Mouse (Mus musculus) midbrain, embryonic 12.5 days (tissue): ENCODE data around the gene Abhd16a. TPM values are rescaled to one million over a fixed set of nuclear protein-coding genes. Genes with fewer than 3 reads are reported as not detected.

Experiments used
- ATAC-seq: fragments of 200-750 bp; cut with Nextera tagmentation; 2 replicates; pipeline ENCODE4 v1.8.0; 2017; ENCODE audit warnings: low read depth, moderate TSS enrichment, moderate library complexity; ENCODE audit not compliant: low FRiP score
- H3K27ac ChIP-seq: fragments of 300-500 bp; sonication (generic); replicated peaks from 2 replicates; pipeline ENCODE4 v1.5.1; 2016; ENCODE audit warnings: mild to moderate bottlenecking
- H3K27me3 ChIP-seq: fragments of 300-500 bp; sonication (generic); 2 replicates; pipeline ENCODE4 v1.6.1; 2016; ENCODE audit warnings: mild to moderate bottlenecking
- H3K36me3 ChIP-seq: fragments of 300-500 bp; sonication (generic); 2 replicates; pipeline ENCODE4 v1.6.1; 2016
- H3K4me1 ChIP-seq: fragments of 300-500 bp; sonication (generic); 2 replicates; pipeline ENCODE4 v1.6.1; 2016
- H3K4me2 ChIP-seq: fragments of 300-500 bp; sonication (generic); replicated peaks from 2 replicates; pipeline ENCODE4 v1.6.1; 2016; ENCODE audit warnings: mild to moderate bottlenecking, moderate library complexity
- H3K4me3 ChIP-seq: fragments of 300-500 bp; sonication (generic); 2 replicates; pipeline ENCODE4 v1.5.1; 2016; ENCODE audit warnings: mild to moderate bottlenecking
- H3K9ac ChIP-seq: fragments of 300-500 bp; sonication (generic); replicated peaks from 2 replicates; pipeline ENCODE4 v1.6.1; 2016; ENCODE audit warnings: mild to moderate bottlenecking, moderate library complexity
- H3K9me3 ChIP-seq: fragments of 300-500 bp; sonication (generic); 2 replicates; pipeline ENCODE4 v1.6.1; 2016; ENCODE audit warnings: mild to moderate bottlenecking
- WGBS: fragments of 180-500 bp; shearing (Covaris S2); methylation state at CpG from one replicate; pipeline ENCODE4 v1.1.7; 2016; 5-methylcytosine and 5-hydroxymethylcytosine counted together
- polyA plus RNA-seq: library from polyadenylated mRNA; unstranded; fragments of >200 nt; fragmentation: Nextera tagmentation; extraction: Ambion mirVana; gene quantifications from 2 replicates; pipeline ENCODE4 v1.2.1, GENCODE M21; 2016

The Abhd16a gene
- polyA plus RNA-seq, 1 experiment from 2014 or later: 72.3 TPM

DNA sequence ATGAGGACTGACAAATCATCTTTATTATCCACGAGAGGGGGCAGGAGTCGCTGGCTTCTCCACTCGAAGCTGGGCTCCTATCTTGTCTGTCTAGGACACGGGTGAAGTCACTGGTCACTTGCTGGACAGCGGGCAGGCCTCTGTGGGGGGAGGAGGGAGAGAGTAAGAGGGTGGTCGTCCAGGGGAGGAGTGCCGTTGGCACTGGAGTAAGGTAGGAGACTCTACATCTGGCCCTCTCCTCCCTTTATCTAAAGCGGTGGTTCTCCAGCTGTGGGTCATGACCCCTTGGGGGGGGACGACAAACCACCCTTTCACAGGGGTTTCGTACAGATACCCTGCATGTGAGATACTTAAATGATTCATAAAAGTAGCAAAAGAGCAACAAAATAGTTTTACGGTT, 39.9 kb downstream of the Abhd16a start:
- 77% methylated on average over 11 of the region's 11 CpGs for WGBS
- no peak for ATAC-seq
- Histone ChIP-seq H3K4me2 (no peak overlapping the region), H3K36me3 (peaks cover 18% of the 10 kb centered on the region), H3K4me3 (no peak overlapping the region), H3K9me3 (no peaks in the 10 kb centered on the region), H3K9ac (no peak overlapping the region), H3K27me3 (no peaks in the 10 kb centered on the region), H3K27ac (no peak overlapping the region), H3K4me1 (peaks cover 27% of the 10 kb centered on the region)

DNA sequence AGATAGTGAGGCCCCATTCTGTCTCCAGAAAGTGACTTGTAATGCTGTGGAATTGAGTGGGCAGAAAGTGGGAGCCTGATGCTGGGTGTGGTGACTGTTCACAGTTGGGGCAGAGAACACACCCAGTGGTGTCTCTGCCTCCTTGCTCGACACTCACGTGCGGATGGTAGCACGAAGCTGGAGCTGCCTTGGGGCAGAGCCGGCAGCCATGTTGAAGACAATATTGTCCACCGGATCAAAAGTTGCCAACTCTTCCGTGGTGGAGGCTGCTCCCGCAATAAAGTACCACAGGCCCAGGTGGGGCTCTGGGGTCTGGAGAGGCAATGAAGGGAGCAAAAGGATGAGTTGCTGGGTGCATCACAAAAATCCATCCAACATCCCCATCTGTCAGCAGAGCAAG, 42.0 kb downstream of the Abhd16a start:
- Histone ChIP-seq H3K9me3 (no peaks in the 10 kb centered on the region), H3K27me3 (no peaks in the 10 kb centered on the region), H3K4me3 (no peak overlapping the region), H3K9ac (no peak overlapping the region), H3K27ac (no peak overlapping the region), H3K36me3 (0 out of 2 replicates have a peak, but pooled peaks cover 7% of the 10 kb centered on the region), H3K4me1 (peaks cover 18% of the 10 kb centered on the region), H3K4me2 (no peak overlapping the region)
- 89% methylated on average over 8 of the region's 8 CpGs for WGBS
- no peak for ATAC-seq

DNA sequence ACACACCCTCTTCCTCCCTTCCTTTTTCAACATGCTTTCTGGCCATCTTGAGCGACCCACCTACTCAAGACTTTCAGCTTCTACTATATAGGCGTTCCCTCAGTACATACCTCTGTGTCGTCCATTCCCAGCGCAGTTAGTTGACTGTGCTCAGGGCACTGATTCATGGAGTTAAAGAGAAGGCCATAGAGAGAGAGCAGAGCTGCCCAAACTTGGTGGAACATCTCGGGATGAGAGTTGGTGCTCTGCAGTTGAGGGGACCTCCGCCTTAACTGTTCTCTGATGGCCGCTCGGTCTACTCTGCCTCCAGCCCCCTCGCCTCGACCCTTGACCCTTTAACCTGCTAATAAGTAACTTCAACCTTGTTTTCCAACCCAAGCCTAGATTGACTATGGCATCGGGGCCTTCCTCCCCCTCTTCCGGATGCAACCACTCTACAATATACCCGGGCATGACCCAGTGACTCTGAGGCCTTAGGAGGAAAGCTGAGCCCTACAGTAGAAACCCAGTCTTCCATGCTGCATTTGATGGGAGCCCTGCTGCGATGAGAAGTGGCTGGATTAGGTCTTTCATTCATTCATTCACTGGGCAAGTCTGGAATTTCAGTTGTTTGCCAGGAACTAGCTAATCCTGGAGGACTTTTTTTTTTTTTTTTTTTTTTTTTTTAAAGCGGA, 42.6 kb downstream of the Abhd16a start, which contains the start of gene Apom:
Apom (minus strand) TSS at position 551 of the 674 bp plus-strand sequence.
- Histone ChIP-seq H3K9me3 (no peaks in the 10 kb centered on the region), H3K9ac (no peak within 1 kb of the TSS), H3K36me3 (0 out of 2 replicates have a peak, but pooled peaks cover 7% of the 10 kb centered on the region), H3K4me2 (no peak within 1 kb of the TSS), H3K27ac (no peak within 1 kb of the TSS), H3K27me3 (no peaks in the 10 kb centered on the region), H3K4me1 (peaks cover 17% of the 10 kb centered on the region), H3K4me3 (no peak within 1 kb of the TSS)
- 80% methylated on average over 15 of the region's 15 CpGs for WGBS
- no peak for ATAC-seq

DNA sequence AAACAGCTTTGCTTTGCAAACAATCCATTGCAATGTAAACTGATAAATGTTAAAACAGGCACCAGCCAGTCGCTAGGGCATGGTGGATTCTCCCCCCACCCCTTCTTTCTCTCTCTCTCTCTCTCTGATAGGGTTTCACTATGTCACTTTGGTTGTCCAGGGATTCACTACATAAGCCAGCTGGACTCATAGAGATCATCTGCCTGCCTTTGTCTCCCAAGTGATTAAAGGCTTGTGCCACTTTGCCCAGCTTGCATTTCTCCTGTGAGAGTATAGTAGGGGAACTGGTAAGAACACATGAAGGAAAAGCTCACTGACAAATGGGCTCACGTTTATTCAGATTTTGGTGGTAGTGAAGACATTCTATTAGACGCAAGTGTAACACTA, 43.1 kb downstream of the Abhd16a start:
- Histone ChIP-seq H3K9ac (no peak overlapping the region), H3K36me3 (0 out of 2 replicates have a peak, but pooled peaks cover 7% of the 10 kb centered on the region), H3K4me1 (peaks cover 17% of the 10 kb centered on the region), H3K4me2 (no peak overlapping the region), H3K27me3 (no peaks in the 10 kb centered on the region), H3K27ac (no peak overlapping the region), H3K9me3 (no peaks in the 10 kb centered on the region), H3K4me3 (no peak overlapping the region)
- no peak for ATAC-seq
- 78% methylated on average over 3 of the region's 3 CpGs for WGBS

DNA sequence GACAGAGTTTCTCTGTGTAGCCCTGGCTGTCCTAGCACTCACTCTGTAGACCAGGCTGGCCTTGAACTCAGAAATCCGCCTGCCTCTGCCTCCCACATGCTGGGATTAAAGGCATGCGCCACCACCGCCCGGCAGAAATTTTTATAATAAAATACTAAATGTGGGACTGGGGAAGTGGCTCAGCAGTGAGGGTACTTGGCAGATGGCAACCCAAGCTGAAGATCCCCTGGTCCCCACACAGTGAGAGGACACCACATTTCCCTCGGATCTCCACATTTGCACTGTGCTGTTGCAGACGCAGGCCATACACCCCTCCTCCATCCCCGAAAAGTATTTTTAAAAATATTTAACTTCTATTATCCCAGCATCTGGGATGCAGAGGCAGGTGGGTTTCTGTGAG, 44.5 kb downstream of the Abhd16a start:
- H3K36me3 ChIP-seq: peaks cover 12% of the 10 kb centered on the region
- 96% methylated on average over 7 of the region's 7 CpGs for WGBS
- no peak overlapping the region for H3K27ac ChIP-seq
- H3K4me1 ChIP-seq: peaks cover 22% of the 10 kb centered on the region
- H3K9me3 ChIP-seq: no peaks in the 10 kb centered on the region
- H3K9ac ChIP-seq: no peak overlapping the region
- no peak overlapping the region for H3K4me3 ChIP-seq
- no peak for ATAC-seq
- H3K4me2 ChIP-seq: no peak overlapping the region
- H3K27me3 ChIP-seq: no peaks in the 10 kb centered on the region

DNA sequence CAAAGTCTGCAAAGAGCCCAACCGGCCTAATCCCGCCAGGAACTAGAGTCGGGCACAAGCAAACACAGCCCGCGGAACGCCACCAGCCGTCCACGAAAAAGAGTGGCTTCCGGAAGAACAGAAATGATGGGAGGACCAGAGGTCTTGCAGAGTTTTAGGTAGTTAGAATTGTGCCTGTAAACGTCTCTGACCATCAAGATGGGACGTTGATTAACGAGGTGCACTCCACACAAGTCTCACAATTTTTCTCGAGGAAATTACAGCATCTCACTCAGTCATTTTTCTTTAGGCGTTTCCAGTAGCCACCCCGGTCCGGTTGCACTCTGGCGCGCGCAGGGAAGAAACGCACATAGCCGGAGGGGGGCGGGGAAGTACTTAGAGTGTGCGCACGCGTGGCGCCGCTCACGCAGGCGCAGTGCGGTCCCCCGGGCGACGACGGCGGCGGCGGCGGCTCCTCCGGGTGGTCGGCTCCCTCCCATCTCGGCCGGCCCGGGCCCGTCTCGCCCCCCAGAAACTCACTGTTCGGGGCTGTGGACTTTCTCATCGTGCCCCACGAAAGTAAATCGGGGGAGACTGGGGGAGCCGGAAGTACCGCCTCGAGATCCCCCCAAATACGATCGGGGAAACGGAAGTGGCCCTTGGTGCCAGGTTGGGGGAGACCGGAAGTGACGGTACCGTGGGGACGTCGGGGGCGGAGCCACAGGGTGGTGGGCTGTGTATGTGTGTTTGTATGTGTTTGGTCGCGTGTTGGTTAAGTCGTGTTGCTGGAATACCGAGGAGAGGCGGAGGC, 45.9 kb downstream of the Abhd16a start, which contains the start of gene Bag6:
Bag6 (plus strand) TSS at position 378 of the 790 bp plus-strand sequence.
- peaks cover 24% of the 10 kb centered on the region for H3K36me3 ChIP-seq
- H3K9ac ChIP-seq: peak within 1 kb of the TSS; percentile 92
- ATAC-seq: peak; percentile 94
- H3K27me3 ChIP-seq: no peaks in the 10 kb centered on the region
- no peaks in the 10 kb centered on the region for H3K9me3 ChIP-seq
- H3K4me2 ChIP-seq: peak within 1 kb of the TSS; percentile 89
- H3K27ac ChIP-seq: peak within 1 kb of the TSS; percentile 95
- WGBS: under 1% methylated on average over 66 of the region's 66 CpGs
- peaks cover 24% of the 10 kb centered on the region for H3K4me1 ChIP-seq
- H3K4me3 ChIP-seq: peak within 1 kb of the TSS; percentile 82

DNA sequence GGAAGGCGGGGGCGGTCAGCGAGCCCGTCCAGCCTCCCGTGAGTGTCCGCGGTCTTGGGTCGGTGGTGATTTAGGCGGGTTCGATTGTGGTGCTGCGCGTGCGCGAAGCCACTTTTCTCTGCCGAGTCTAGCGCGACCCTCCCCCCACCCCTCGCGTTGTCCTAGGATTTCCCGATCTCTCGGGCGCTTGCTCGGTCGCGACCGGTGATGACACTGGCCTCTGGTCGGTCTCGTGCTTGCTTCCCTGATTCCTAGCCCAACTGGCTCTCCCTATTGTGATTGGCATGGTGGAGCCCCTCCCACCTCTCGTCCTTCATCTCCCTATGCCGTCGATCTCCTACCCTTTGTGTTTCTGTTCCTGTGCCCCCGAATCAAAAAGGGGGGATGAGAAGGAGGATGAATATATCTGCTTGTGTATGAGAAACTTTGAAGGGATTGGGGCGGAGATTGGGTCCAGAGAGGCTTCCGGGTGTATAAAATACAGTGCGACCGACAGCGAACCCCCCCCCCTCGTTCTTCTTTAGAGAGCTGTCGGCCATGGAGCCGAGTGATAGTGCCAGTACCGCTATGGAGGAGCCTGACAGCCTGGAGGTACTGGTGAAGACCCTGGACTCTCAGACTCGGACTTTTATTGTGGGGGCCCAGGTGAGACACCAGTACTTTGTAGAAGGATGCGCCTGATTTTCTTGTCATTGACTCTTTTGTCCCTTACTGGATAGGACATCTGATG, 46.7 kb downstream of the Abhd16a start:
- peaks cover 24% of the 10 kb centered on the region for H3K4me1 ChIP-seq
- H3K9ac ChIP-seq: peak overlapping the region; percentile 92
- peaks cover 27% of the 10 kb centered on the region for H3K36me3 ChIP-seq
- H3K9me3 ChIP-seq: no peaks in the 10 kb centered on the region
- no peaks in the 10 kb centered on the region for H3K27me3 ChIP-seq
- WGBS: under 1% methylated on average over 43 of the region's 43 CpGs
- peak overlapping the region; percentile 89 for H3K4me2 ChIP-seq
- H3K27ac ChIP-seq: peak overlapping the region; percentile 95
- peak overlapping the region; percentile 82 for H3K4me3 ChIP-seq
- ATAC-seq: peak; percentile 68

DNA sequence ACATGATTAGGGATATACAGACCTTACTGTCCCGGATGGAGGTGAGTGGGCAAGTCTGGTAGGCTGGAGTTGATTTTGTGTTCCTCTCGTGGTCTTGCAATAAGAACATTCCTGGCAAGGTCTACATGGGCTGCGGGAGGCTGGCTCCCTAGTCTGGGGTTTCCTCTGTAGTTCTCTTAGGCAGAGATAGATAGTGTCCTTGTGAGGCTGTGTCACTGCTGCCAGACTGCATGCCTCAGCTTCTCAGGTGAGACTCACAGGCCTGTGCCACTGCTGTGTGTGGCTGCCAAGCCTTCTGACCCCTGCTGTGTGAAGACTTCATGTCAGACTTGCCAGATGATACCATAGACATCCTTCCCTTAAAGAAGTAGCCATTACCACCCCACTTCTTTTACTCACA, 50.2 kb downstream of the Abhd16a start:
- no peak overlapping the region for H3K27ac ChIP-seq
- 92% methylated on average over 3 of the region's 3 CpGs for WGBS
- ATAC-seq: no peak
- no peaks in the 10 kb centered on the region for H3K27me3 ChIP-seq
- no peak overlapping the region for H3K9ac ChIP-seq
- no peak overlapping the region for H3K4me3 ChIP-seq
- H3K4me1 ChIP-seq: peaks cover 24% of the 10 kb centered on the region
- no peak overlapping the region for H3K4me2 ChIP-seq
- peaks cover 62% of the 10 kb centered on the region for H3K36me3 ChIP-seq
- no peaks in the 10 kb centered on the region for H3K9me3 ChIP-seq

DNA sequence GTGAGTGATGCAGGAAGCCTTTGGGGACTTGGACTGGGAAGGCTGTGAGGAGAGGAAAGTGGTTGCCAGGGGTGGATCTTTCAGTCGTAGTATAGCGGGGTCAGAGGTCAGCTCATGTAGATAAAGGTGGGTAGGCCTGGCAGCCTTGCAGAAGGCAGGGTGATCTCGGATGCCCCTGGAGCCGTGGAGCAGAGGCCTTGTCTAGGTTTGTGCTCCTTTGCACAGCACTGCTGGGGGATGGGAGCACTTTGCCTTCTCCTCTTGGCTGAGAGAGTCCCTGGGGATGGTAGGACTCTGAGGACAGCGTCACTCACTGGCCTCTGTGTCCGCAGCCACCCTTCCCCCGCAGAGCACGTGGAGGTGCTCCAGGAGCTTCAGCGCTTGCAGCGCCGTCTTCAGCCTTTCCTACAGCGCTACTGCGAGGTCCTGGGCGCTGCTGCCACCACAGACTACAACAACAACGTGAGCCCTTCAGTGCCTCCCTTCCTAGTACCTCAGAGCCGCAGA, 51.5 kb downstream of the Abhd16a start:
- 82% methylated on average over 16 of the region's 16 CpGs for WGBS

DNA sequence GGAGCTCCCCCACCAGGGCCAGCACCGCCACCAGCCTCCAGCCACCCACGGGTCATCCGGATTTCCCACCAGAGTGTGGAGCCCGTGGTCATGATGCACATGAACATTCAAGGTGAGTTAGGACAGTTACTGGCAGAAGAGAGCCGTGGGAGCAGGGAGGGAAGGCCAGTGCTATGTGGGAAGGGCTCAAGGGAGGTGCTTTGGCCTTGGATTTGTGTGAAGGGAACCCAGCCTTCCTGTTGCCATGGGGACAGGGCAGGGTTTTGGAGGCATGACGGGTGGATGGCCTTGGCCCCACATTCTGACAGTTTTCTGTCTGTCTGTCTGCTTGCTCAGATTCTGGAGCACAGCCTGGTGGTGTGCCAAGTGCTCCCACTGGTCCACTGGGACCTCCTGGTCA, 52.9 kb downstream of the Abhd16a start:
- ATAC-seq: no peak
- no peak overlapping the region for H3K27ac ChIP-seq
- H3K27me3 ChIP-seq: no peaks in the 10 kb centered on the region
- WGBS: 87% methylated on average over 6 of the region's 6 CpGs
- no peak overlapping the region for H3K9ac ChIP-seq
- peaks cover 89% of the 10 kb centered on the region for H3K36me3 ChIP-seq
- no peak overlapping the region for H3K4me3 ChIP-seq
- no peaks in the 10 kb centered on the region for H3K9me3 ChIP-seq
- H3K4me2 ChIP-seq: no peak overlapping the region
- peaks cover 15% of the 10 kb centered on the region for H3K4me1 ChIP-seq

More for the DNA sequence above, 51.5 kb downstream of the Abhd16a start:
- H3K9me3 ChIP-seq: no peaks in the 10 kb centered on the region
- no peak overlapping the region for H3K4me2 ChIP-seq
- peaks cover 75% of the 10 kb centered on the region for H3K36me3 ChIP-seq
- ATAC-seq: no peak
- no peak overlapping the region for H3K9ac ChIP-seq
- H3K27me3 ChIP-seq: no peaks in the 10 kb centered on the region
- H3K4me1 ChIP-seq: peaks cover 24% of the 10 kb centered on the region
- no peak overlapping the region for H3K4me3 ChIP-seq
- H3K27ac ChIP-seq: no peak overlapping the region

DNA sequence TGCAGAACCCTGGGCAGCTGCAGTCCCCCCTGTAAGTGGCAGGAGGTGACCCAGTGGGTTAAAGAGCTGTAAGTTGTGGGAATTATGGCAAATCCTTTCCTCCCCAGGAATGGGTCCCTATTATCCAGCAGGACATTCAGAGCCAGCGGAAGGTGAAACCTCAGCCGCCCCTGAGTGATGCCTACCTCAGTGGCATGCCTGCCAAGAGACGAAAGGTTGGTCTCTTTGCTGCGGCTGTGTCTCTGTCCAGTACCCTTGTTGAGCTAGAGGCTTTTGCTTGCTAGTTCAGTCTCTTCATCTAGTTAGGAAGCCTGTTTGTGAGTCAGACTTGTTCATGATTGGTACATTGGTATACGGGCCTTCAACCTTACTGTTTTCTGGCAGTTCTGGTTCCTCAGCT, 57.1 kb downstream of the Abhd16a start:
- Histone ChIP-seq H3K27ac (no peak overlapping the region), H3K27me3 (no peaks in the 10 kb centered on the region), H3K9ac (no peak overlapping the region), H3K9me3 (no peaks in the 10 kb centered on the region), H3K4me3 (no peak overlapping the region), H3K4me1 (no peaks in the 10 kb centered on the region), H3K36me3 (peaks cover 97% of the 10 kb centered on the region), H3K4me2 (no peak overlapping the region)
- WGBS: 97% methylated on average over 5 of the region's 5 CpGs
- no peak for ATAC-seq
